Mouse (Mus musculus) left cerebral cortex, postnatal 10 days (tissue): Measurements from ENCODE around the gene Olfr788. TPM values are rescaled to one million over a fixed set of nuclear protein-coding genes. Genes with fewer than 3 reads are reported as not detected.

Experiments
- DNase-seq, 2 experiments: peaks; one replicate each; pipeline ENCODE4 v3.0.0; 2021 to 2022; ENCODE audit warnings: low spot score in 2 of 2, mixed read lengths in 1 of 2; ENCODE audit errors: extremely low spot score in 1 of 2
- intact Hi-C: fragments of 180-260 bp; cut with DNase I; formaldehyde crosslinking; loops from one replicate; pipeline ENCODE4 v1.15.1; 2025
- total RNA-seq, 2 experiments: library from RNA; stranded (reverse); gene quantifications; 2 replicates each; pipeline ENCODE4 v1.2.3; 2021

Gene Olfr788
- not detected for total RNA-seq

DNA sequence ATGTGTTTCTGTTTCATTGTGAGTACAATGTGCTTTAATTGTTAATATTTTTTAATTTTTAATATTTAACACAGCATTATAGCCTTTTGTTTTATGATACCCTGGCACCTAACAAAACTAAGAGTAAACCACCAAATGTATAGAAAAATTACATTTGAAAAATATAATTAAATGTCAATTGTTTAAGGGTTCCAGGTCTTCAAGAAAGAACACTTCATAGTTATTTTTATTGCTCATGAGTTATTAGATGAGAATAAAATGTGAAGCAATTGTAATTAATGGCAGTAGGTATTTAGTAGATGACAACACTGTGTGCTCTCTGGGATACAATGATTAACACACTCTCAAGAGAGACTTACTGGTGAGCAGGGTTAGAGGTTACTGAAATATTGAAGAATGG is at the start of gene Olfr788:
Gene Olfr788 (plus strand): TSS at position 301 of the 400 bp plus-strand sequence.
- no peak for DNase-seq
- intact Hi-C loops: no loop called here

GRCm38 (mm10) chr10:129427006-129427405 is 43.8 kb upstream of the Olfr788 start, which contains the start of gene Olfr786:
Gene Olfr786, plus strand, starts transcription at chr10:129427306.
- DNase-seq: no peak
- intact Hi-C loops: no loop called here

GRCm38 (mm10) chr10:129461562-129461961 is 9.2 kb upstream of the Olfr788 start, which contains the start of gene Olfr787:
Gene Olfr787, plus strand, starts transcription at chr10:129461862.
- intact Hi-C loops: no loop called here
- no peak for DNase-seq

DNA sequence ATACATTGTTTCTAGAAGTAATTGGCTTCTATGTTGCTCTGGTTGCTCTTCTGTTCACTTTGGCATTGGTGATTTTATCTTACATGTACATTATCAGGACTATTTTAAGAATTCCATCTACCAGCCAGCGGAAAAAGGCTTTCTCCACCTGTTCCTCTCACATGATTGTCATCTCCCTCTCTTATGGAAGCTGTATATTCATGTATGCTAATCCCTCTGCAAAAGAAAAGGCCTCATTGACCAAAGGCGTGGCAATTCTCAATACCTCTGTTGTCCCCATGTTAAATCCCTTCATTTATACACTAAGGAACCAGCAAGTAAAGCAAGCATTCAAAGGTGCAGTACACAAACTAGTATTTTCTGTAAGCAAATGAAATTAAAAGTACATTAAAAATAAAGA is 2.5 kb downstream of the Olfr788 start:
- intact Hi-C loops: no loop called here

GRCm38 (mm10) chr10:129473723-129474122 is 2.9 kb downstream of the Olfr788 start:
- intact Hi-C loops: no loop called here
- no peak for DNase-seq

More for the DNA sequence above, 2.5 kb downstream of the Olfr788 start:
- no peak for DNase-seq

DNA sequence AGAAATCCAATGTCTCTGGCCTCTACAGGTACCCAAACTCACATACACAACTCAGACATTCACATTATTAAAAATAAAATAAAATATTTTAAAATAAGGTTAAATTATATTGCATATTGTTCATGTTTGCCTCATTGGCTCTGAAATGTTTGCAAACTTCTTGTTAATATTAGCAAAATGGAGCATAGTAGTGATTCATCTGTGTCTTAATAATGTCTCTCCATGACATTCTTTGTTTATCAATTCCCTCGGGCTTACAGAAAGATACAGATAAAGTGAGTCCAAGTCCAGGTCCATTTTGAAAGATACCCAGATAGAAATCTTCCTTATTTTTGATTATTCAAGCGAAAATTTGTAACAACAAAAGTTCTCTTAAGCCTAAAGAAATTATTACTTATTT is 13.7 kb downstream of the Olfr788 start, which contains the start of gene Olfr789:
Gene Olfr789 (plus strand): TSS at position 301 of the 400 bp plus-strand sequence.
- intact Hi-C loops: no loop called here
- DNase-seq: no peak

DNA sequence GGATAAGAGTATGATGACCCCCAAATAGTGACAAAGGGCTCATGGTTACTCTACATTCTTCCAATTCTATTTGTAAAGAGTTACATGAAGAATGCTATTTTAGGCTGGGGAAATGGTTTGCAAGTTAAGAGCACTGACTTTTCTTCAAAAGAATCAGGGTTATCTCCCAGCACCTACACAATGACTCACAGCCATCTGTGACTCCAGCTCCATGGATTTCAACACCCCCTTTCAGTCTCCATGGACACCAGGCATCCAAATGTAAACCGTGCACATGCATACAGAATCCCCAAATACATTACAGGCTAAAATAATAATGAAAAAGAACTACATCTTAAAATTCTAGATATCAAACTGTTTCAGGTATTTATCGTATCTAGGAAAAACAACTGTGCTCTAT is 19.3 kb downstream of the Olfr788 start:
- intact Hi-C loops: no loop called here
- no peak for DNase-seq

DNA sequence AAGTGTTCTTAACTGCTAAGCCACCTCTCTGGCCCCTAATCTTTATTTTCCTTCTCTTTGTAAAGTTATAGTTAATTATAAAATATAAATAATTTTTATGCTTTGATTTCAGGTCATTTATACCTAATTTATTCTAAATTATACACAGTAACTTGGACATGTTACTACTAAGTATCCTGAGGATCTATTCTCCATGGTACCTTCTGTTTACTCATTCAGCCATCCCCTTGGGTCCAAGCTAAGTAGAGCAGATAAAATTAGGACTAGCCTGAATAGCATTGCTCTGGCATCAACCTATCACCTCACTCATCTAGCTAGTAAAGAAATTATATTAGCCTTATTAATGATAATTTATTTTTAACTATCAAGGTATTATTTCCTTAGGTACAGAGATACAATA is 27.4 kb downstream of the Olfr788 start, which contains the start of gene Olfr790:
Gene Olfr790 (plus strand): TSS at position 301 of the 400 bp plus-strand sequence.
- DNase-seq: no peak
- intact Hi-C loops: no loop called here

DNA sequence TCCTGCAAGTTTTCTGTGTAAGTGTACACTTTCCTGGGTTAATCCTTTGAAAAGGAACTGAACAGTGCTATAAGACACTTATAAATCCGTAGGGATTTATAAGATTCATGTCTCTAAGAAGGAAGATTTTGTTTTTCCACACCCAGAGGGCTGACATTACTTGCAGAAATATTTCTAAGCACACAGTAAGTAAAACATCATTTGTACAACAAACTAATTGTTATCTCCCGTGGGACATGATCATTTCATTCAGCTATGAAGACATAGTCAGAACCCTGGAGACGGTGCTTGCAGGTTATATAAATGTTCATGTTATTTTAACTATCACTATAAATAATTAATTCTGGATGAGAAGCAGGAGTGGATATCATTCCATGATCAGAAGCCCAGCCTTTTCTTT is 50.7 kb downstream of the Olfr788 start, which contains the start of gene Olfr791:
Gene Olfr791 (plus strand): TSS at position 301 of the 400 bp plus-strand sequence.
- intact Hi-C loops: no loop called here

More for the DNA sequence above, 50.7 kb downstream of the Olfr788 start, which contains the start of gene Olfr791:
- DNase-seq: no peak

Other genes starting within 250 kb of the Olfr788 start
- not detected for gene Olfr774, start 234.8 kb upstream of the Olfr788 start, total RNA-seq
- gene Olfr775, start 222.6 kb upstream of the Olfr788 start, total RNA-seq: not detected
- gene Olfr776, start 211.9 kb upstream of the Olfr788 start, total RNA-seq: not detected
- not detected for gene Olfr777, start 199.5 kb upstream of the Olfr788 start, total RNA-seq
- not detected for gene Olfr780, start 152.9 kb upstream of the Olfr788 start, total RNA-seq
- gene Olfr781, start 142.1 kb upstream of the Olfr788 start, total RNA-seq: not detected
- not detected for gene Olfr782, start 122.1 kb upstream of the Olfr788 start, total RNA-seq
- gene Olfr784, start 86.9 kb upstream of the Olfr788 start, total RNA-seq: under 1 TPM; 0.22 to 0.24 TPM
- gene Olfr785, start 65.6 kb upstream of the Olfr788 start, total RNA-seq: not detected
- not detected for gene Olfr786, start 43.7 kb upstream of the Olfr788 start, total RNA-seq
- not detected for gene Olfr787, start 9.1 kb upstream of the Olfr788 start, total RNA-seq
- not detected for gene Olfr789, start 13.8 kb downstream of the Olfr788 start, total RNA-seq
- not detected for gene Olfr790, start 27.5 kb downstream of the Olfr788 start, total RNA-seq
- gene Olfr791, start 50.8 kb downstream of the Olfr788 start, total RNA-seq: not detected
- not detected for gene Olfr792, start 68.2 kb downstream of the Olfr788 start, total RNA-seq
- not detected for gene Olfr794, start 96.7 kb downstream of the Olfr788 start, total RNA-seq
- not detected for gene Olfr796, start 141.6 kb downstream of the Olfr788 start, total RNA-seq
- gene Olfr798, start 156.9 kb downstream of the Olfr788 start, total RNA-seq: not detected
- not detected for gene Olfr799, start 166.5 kb downstream of the Olfr788 start, total RNA-seq
- not detected for gene Olfr800, start 186.7 kb downstream of the Olfr788 start, total RNA-seq
- not detected for gene Olfr801, start 202.9 kb downstream of the Olfr788 start, total RNA-seq
- gene Olfr802, start 217.2 kb downstream of the Olfr788 start, total RNA-seq: under 1 TPM in 1 of 2 experiments, not detected in 1; 0.13 TPM
- not detected for gene Olfr803, start 223.3 kb downstream of the Olfr788 start, total RNA-seq
- gene Olfr804, start 232.2 kb downstream of the Olfr788 start, total RNA-seq: not detected